Mouse (Mus musculus): ENCODE measurements at regions not wholly inside any gene's neighbourhood (a gene's known extent, or its start where the extent isn't known, plus 50 kb on each side); places are given as distances from the start of the nearest gene placed in this dataset.

DNA sequence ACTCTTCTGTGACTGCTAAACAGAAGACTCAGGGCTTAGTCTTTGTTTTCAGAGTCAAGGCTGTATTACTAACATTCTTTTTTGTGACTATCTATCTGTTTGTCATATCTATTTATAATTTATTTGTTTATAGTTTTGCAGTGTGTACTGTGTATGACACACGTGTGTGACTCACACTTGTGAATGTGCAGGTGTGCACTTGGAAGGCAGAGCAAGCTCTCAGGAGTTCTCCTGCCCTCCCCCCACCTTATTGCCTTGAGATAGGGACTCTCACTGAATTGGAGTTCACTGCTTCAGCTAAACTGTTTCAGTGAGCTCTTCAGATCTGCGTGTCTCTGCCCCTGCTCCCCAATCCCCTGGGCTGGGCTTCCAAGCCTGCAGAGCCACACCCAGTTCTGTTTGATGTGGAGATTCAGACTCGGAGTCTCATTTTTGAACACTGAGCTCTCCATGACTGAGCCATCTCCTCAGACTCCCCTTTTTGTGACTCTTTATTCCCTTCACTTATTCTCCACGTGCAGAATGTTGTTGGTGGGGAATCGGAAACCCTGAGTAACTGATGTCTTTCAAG lies 76.6 kb downstream of the Klf5 start:
- Histone ChIP-seq H3K9me3 (ENCODE audit: control insufficient read depth, insufficient read depth, low read depth, low read length) (no peaks in the 10 kb centered on the region), H3K36me3 (ENCODE audit: control insufficient read depth, insufficient read depth, low read length, poor library complexity, severe bottlenecking) (no peaks in the 10 kb centered on the region), H3K27ac (ENCODE audit: insufficient read depth, low read depth, low read length, poor library complexity, severe bottlenecking) (no peak overlapping the region), H3K4me1 (ENCODE audit: control insufficient read depth in 2 of 2, insufficient read depth in 2 of 2, low read length in 2 of 2, poor library complexity in 1 of 2) (peaks cover 2 to 4% of the 10 kb centered on the region in 2 experiments; a peak in 2 of 4 replicates), H3K4me3 (ENCODE audit: insufficient read depth in 1 of 2, low read depth in 1 of 2, low read length in 2 of 2, poor library complexity in 1 of 2, severe bottlenecking in 1 of 2) (no peak overlapping the region), H3K9ac (ENCODE audit: insufficient read depth, low read depth, low read length, poor library complexity, severe bottlenecking) (no peak overlapping the region)
- in situ Hi-C loops (cut with MboI; ENCODE audit: low sequenced_read_pairs in 2 of 2, unreplicated experiment in 2 of 2) = no loop called here
- TF ChIP-seq HCFC1 (IDR thresholded peaks at IDR 0.05; ENCODE audit: borderline replicate concordance, insufficient read depth, low read length) (no peak), CHD2 (IDR thresholded peaks at IDR 0.05; ENCODE audit: low read depth, low read length) (no peak), MAFK (IDR thresholded peaks at IDR 0.05; ENCODE audit: insufficient read depth, low read depth, low read length) (no peak), ZNF384 (IDR thresholded peaks at IDR 0.05; ENCODE audit: low read depth, low read length) (no peak), ZC3H11A (IDR thresholded peaks at IDR 0.05; ENCODE audit: borderline replicate concordance, low read depth, low read length) (no peak)
- DNase-seq (ENCODE audit: low read depth, low spot score) = no peak

GRCm38 (mm10) chr14:99376652-99377502 lies 78.4 kb downstream of the Klf5 start:
- no peaks in the 10 kb centered on the region for H3K36me3 ChIP-seq (ENCODE audit: control insufficient read depth, insufficient read depth, low read length, poor library complexity, severe bottlenecking)
- no peak for TF ChIP-seq ZC3H11A (IDR thresholded peaks at IDR 0.05; ENCODE audit: borderline replicate concordance, low read depth, low read length)
- TF ChIP-seq MAFK (IDR thresholded peaks at IDR 0.05; ENCODE audit: insufficient read depth, low read depth, low read length) = no peak
- no peak for TF ChIP-seq ZNF384 (IDR thresholded peaks at IDR 0.05; ENCODE audit: low read depth, low read length)
- TF ChIP-seq CHD2 (IDR thresholded peaks at IDR 0.05; ENCODE audit: low read depth, low read length) = no peak
- no peak for TF ChIP-seq HCFC1 (IDR thresholded peaks at IDR 0.05; ENCODE audit: borderline replicate concordance, insufficient read depth, low read length)
- in situ Hi-C loops (cut with MboI; ENCODE audit: low sequenced_read_pairs in 2 of 2, unreplicated experiment in 2 of 2) = no loop called here
- H3K27ac ChIP-seq (ENCODE audit: insufficient read depth, low read depth, low read length, poor library complexity, severe bottlenecking) = no peak overlapping the region
- H3K4me1 ChIP-seq (ENCODE audit: control insufficient read depth in 2 of 2, insufficient read depth in 2 of 2, low read length in 2 of 2, poor library complexity in 1 of 2) = peaks cover 2 to 4% of the 10 kb centered on the region in 2 experiments; a peak in 2 of 4 replicates
- no peak overlapping the region for H3K9ac ChIP-seq (ENCODE audit: insufficient read depth, low read depth, low read length, poor library complexity, severe bottlenecking)
- no peaks in the 10 kb centered on the region for H3K9me3 ChIP-seq (ENCODE audit: control insufficient read depth, insufficient read depth, low read depth, low read length)
- no peak for DNase-seq (ENCODE audit: low read depth, low spot score)
- H3K4me3 ChIP-seq (ENCODE audit: insufficient read depth in 1 of 2, low read depth in 1 of 2, low read length in 2 of 2, poor library complexity in 1 of 2, severe bottlenecking in 1 of 2) = no peak overlapping the region

DNA sequence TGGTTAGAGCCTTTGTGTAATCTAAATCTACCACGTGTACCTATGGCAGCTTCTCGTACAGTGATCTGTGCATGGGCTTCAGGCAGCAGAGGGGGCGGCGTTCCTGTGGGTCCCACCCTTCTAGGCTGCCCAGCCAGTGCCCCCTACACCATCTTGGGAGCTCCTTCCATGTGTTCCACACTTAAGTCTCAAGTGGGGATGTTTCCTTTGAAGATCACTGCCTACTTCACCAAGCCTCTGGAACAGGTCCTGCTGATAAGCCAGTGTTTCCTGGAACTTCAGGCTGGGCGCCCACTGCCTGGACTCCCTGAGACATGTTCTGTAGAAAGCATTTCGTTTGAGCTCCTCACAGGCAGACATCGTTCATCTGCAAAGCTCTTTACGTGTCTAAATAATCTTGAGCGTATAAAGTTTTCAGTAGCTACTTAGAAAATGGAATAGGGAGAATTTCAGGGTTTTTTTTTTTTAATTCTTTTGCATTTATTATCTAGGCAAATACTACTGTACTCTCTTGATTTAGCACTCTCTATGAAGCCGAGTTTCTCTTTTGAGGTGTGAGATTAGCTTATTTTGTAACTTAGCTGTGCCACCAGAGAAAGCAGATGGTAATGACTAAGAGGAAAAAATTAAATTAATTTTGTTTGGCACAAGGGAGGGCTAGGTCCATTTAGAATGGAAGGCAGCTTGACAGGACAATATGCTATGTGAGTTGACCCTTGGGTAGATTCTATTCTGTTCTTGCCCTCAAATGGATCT lies 82.9 kb downstream of the Klf5 start:
- Histone ChIP-seq H3K36me3 (ENCODE audit: control insufficient read depth, insufficient read depth, low read length, poor library complexity, severe bottlenecking) (no peaks in the 10 kb centered on the region), H3K9ac (ENCODE audit: insufficient read depth, low read depth, low read length, poor library complexity, severe bottlenecking) (no peak overlapping the region), H3K9me3 (ENCODE audit: control insufficient read depth, insufficient read depth, low read depth, low read length) (no peaks in the 10 kb centered on the region), H3K4me1 (ENCODE audit: control insufficient read depth in 2 of 2, insufficient read depth in 2 of 2, low read length in 2 of 2, poor library complexity in 1 of 2) (no peaks in the 10 kb centered on the region), H3K27ac (ENCODE audit: insufficient read depth, low read depth, low read length, poor library complexity, severe bottlenecking) (no peak overlapping the region), H3K4me3 (ENCODE audit: insufficient read depth in 1 of 2, low read depth in 1 of 2, low read length in 2 of 2, poor library complexity in 1 of 2, severe bottlenecking in 1 of 2) (no peak overlapping the region)
- in situ Hi-C loops (cut with MboI; ENCODE audit: low sequenced_read_pairs in 2 of 2, unreplicated experiment in 2 of 2) = no loop called here
- TF ChIP-seq ZC3H11A (IDR thresholded peaks at IDR 0.05; ENCODE audit: borderline replicate concordance, low read depth, low read length) = no peak
- no peak for TF ChIP-seq HCFC1 (IDR thresholded peaks at IDR 0.05; ENCODE audit: borderline replicate concordance, insufficient read depth, low read length)
- TF ChIP-seq MAFK (IDR thresholded peaks at IDR 0.05; ENCODE audit: insufficient read depth, low read depth, low read length) = no peak
- TF ChIP-seq ZNF384 (IDR thresholded peaks at IDR 0.05; ENCODE audit: low read depth, low read length) = no peak
- no peak for TF ChIP-seq CHD2 (IDR thresholded peaks at IDR 0.05; ENCODE audit: low read depth, low read length)
- no peak for DNase-seq (ENCODE audit: low read depth, low spot score)

- Histone ChIP-seq H3K9me3 (ENCODE audit: control insufficient read depth, insufficient read depth, low read depth, low read length) (no peaks in the 10 kb centered on the region), H3K27ac (ENCODE audit: insufficient read depth, low read depth, low read length, poor library complexity, severe bottlenecking) (no peak overlapping the region), H3K36me3 (ENCODE audit: control insufficient read depth, insufficient read depth, low read length, poor library complexity, severe bottlenecking) (no peaks in the 10 kb centered on the region), H3K4me3 (ENCODE audit: insufficient read depth in 1 of 2, low read depth in 1 of 2, low read length in 2 of 2, poor library complexity in 1 of 2, severe bottlenecking in 1 of 2) (no peak overlapping the region), H3K9ac (ENCODE audit: insufficient read depth, low read depth, low read length, poor library complexity, severe bottlenecking) (no peak overlapping the region), H3K4me1 (ENCODE audit: control insufficient read depth in 2 of 2, insufficient read depth in 2 of 2, low read length in 2 of 2, poor library complexity in 1 of 2) (no peaks in the 10 kb centered on the region)
- in situ Hi-C loops (cut with MboI; ENCODE audit: low sequenced_read_pairs in 2 of 2, unreplicated experiment in 2 of 2) = no loop called here
- no peak for TF ChIP-seq MAFK (IDR thresholded peaks at IDR 0.05; ENCODE audit: insufficient read depth, low read depth, low read length)
- no peak for TF ChIP-seq ZNF384 (IDR thresholded peaks at IDR 0.05; ENCODE audit: low read depth, low read length)
- no peak for TF ChIP-seq HCFC1 (IDR thresholded peaks at IDR 0.05; ENCODE audit: borderline replicate concordance, insufficient read depth, low read length)
- TF ChIP-seq ZC3H11A (IDR thresholded peaks at IDR 0.05; ENCODE audit: borderline replicate concordance, low read depth, low read length) = no peak
- TF ChIP-seq CHD2 (IDR thresholded peaks at IDR 0.05; ENCODE audit: low read depth, low read length) = no peak
- no peak for DNase-seq (ENCODE audit: low read depth, low spot score)
Observed at GRCm38 (mm10) chr14:99382051-99382450, 83.6 kb downstream of the Klf5 start.

Data from ES-E14 (cell line).